Mouse (Mus musculus) intestine, embryonic 14.5 days (tissue): Measurements from ENCODE around the gene Stac. TPM values are rescaled to one million over a fixed set of nuclear protein-coding genes. Genes with fewer than 3 reads are reported as not detected.

Source experiments
- ATAC-seq: fragments of 200-750 bp; cut with Nextera tagmentation; replicated peaks from 2 replicates; pipeline ENCODE4 v1.8.0; 2017; ENCODE audit warnings: low read depth, moderate number of reproducible peaks, moderate TSS enrichment, moderate library complexity; ENCODE audit not compliant: low FRiP score, low TSS enrichment
- DNase-seq: peaks from one replicate; pipeline ENCODE4 v3.0.0-alpha.2; 2018; ENCODE audit warnings: low spot score
- H3K27ac ChIP-seq: fragments of 300-500 bp; sonication (generic); 2 replicates; pipeline ENCODE4 v1.5.1; 2014; ENCODE audit warnings: low read depth, mild to moderate bottlenecking, control low read depth
- H3K27me3 ChIP-seq: fragments of 300-500 bp; sonication (generic); replicated peaks from 2 replicates; pipeline ENCODE4 v1.6.1; 2014; ENCODE audit warnings: low read length, control low read depth; ENCODE audit not compliant: control insufficient read depth, insufficient read depth
- H3K36me3 ChIP-seq: fragments of 300-500 bp; sonication (generic); 2 replicates; pipeline ENCODE4 v1.6.1; 2014; ENCODE audit warnings: low read length, control low read depth; ENCODE audit not compliant: control insufficient read depth, insufficient read depth
- H3K4me1 ChIP-seq: fragments of 300-500 bp; sonication (generic); replicated peaks from 2 replicates; pipeline ENCODE4 v1.6.1; 2014; ENCODE audit warnings: low read length, control low read depth, mixed read lengths; ENCODE audit not compliant: control insufficient read depth, insufficient read depth
- H3K4me2 ChIP-seq: fragments of 300-500 bp; sonication (generic); 2 replicates; pipeline ENCODE4 v1.6.1; 2014; ENCODE audit warnings: low read length
- H3K4me3 ChIP-seq: fragments of 300-500 bp; sonication (generic); 2 replicates; pipeline ENCODE4 v1.5.1; 2014; ENCODE audit warnings: low read depth, low read length, control low read depth, mixed read lengths
- H3K9ac ChIP-seq: fragments of 300-500 bp; sonication (generic); 2 replicates; pipeline ENCODE4 v1.6.1; 2014; ENCODE audit warnings: mild to moderate bottlenecking, low read length
- H3K9me3 ChIP-seq: fragments of 300-500 bp; sonication (generic); 2 replicates; pipeline ENCODE4 v1.6.1; 2016; ENCODE audit warnings: low read length, control low read depth; ENCODE audit not compliant: control insufficient read depth
- WGBS: fragments of 180-500 bp; shearing (Covaris S2); extraction: QIAGEN DNeasy Blood & Tissue Kit; methylation state at CpG from one replicate; pipeline ENCODE4 v1.1.7; 2014; 5-methylcytosine and 5-hydroxymethylcytosine counted together
- polyA plus RNA-seq: library from polyadenylated mRNA; unstranded; fragments of >200 nt; fragmentation: Nextera tagmentation; extraction: Ambion mirVana; gene quantifications from 2 replicates; pipeline ENCODE4 v1.2.1, GENCODE M21; 2014

Gene Stac
- polyA plus RNA-seq, 1 experiment from 2014 or later = 2.7 TPM

- Histone ChIP-seq H3K36me3 (no peaks in the 10 kb centered on the region), H3K9ac (no peak overlapping the region), H3K27me3 (no peaks in the 10 kb centered on the region), H3K4me1 (no peaks in the 10 kb centered on the region), H3K4me2 (no peak overlapping the region), H3K27ac (no peak overlapping the region), H3K4me3 (no peak overlapping the region), H3K9me3 (no peaks in the 10 kb centered on the region)
- DNase-seq = no peak
- ATAC-seq = no peak
- 50% methylated on average over 2 of the region's 2 CpGs for WGBS
Measured at GRCm38 (mm10) chr9:111700101-111700500, 10.0 kb upstream of the Stac start.

GRCm38 (mm10) chr9:111690484-111690855, 322 bp upstream of the Stac start:
- WGBS = 11% methylated on average over 6 of the region's 6 CpGs
- no peak for ATAC-seq
- DNase-seq = no peak
- Histone ChIP-seq H3K9ac (peak overlapping the region; percentile 38), H3K27ac (no peak overlapping the region), H3K4me3 (peak overlapping the region; percentile 50), H3K4me2 (peak overlapping the region; percentile 91), H3K4me1 (0 out of 2 replicates have a peak, but pooled peaks cover 5% of the 10 kb centered on the region), H3K36me3 (no peaks in the 10 kb centered on the region), H3K9me3 (no peaks in the 10 kb centered on the region), H3K27me3 (peaks cover 31% of the 10 kb centered on the region)

- H3K9ac ChIP-seq = no peak overlapping the region
- H3K4me3 ChIP-seq = no peak overlapping the region
- H3K27me3 ChIP-seq = peaks cover 31% of the 10 kb centered on the region
- WGBS = 77% methylated on average over 11 of the region's 11 CpGs
- H3K9me3 ChIP-seq = no peaks in the 10 kb centered on the region
- DNase-seq (no peak), ATAC-seq (no peak)
- 0 out of 2 replicates have a peak, but pooled peaks cover 5% of the 10 kb centered on the region for H3K4me1 ChIP-seq
- H3K36me3 ChIP-seq = no peaks in the 10 kb centered on the region
- no peak overlapping the region for H3K4me2 ChIP-seq
- no peak overlapping the region for H3K27ac ChIP-seq
Measured at GRCm38 (mm10) chr9:111689146-111689545, 1.0 kb downstream of the Stac start.

- Histone ChIP-seq H3K4me3 (no peak overlapping the region), H3K27me3 (peaks cover 10% of the 10 kb centered on the region), H3K9ac (no peak overlapping the region), H3K4me1 (no peaks in the 10 kb centered on the region), H3K4me2 (no peak overlapping the region), H3K9me3 (no peaks in the 10 kb centered on the region), H3K27ac (no peak overlapping the region), H3K36me3 (no peaks in the 10 kb centered on the region)
- DNase-seq = no peak
- no peak for ATAC-seq
- 66% methylated on average over 2 of the region's 2 CpGs for WGBS
Measured at GRCm38 (mm10) chr9:111684170-111684569, 6.0 kb downstream of the Stac start.

- Histone ChIP-seq H3K4me2 (no peak overlapping the region), H3K27ac (no peak overlapping the region), H3K27me3 (no peaks in the 10 kb centered on the region), H3K36me3 (no peaks in the 10 kb centered on the region), H3K9ac (no peak overlapping the region), H3K4me1 (no peaks in the 10 kb centered on the region), H3K4me3 (no peak overlapping the region), H3K9me3 (no peaks in the 10 kb centered on the region)
- ATAC-seq (no peak), DNase-seq (no peak)
- 15% methylated on average over 2 of the region's 2 CpGs for WGBS
Measured at GRCm38 (mm10) chr9:111679516-111679915, 10.6 kb downstream of the Stac start.

- DNase-seq (no peak), ATAC-seq (no peak)
- no peaks in the 10 kb centered on the region for H3K27me3 ChIP-seq
- no peak overlapping the region for H3K4me2 ChIP-seq
- H3K9me3 ChIP-seq = no peaks in the 10 kb centered on the region
- H3K4me1 ChIP-seq = no peaks in the 10 kb centered on the region
- 84% methylated on average over 6 of the region's 6 CpGs for WGBS
- no peak overlapping the region for H3K9ac ChIP-seq
- H3K4me3 ChIP-seq = no peak overlapping the region
- H3K27ac ChIP-seq = no peak overlapping the region
- no peaks in the 10 kb centered on the region for H3K36me3 ChIP-seq
Measured at GRCm38 (mm10) chr9:111669816-111670215, 20.3 kb downstream of the Stac start.

- H3K36me3 ChIP-seq = no peaks in the 10 kb centered on the region
- H3K4me2 ChIP-seq = no peak overlapping the region
- ATAC-seq (no peak), DNase-seq (no peak)
- H3K4me1 ChIP-seq = no peaks in the 10 kb centered on the region
- H3K9me3 ChIP-seq = no peaks in the 10 kb centered on the region
- no peak overlapping the region for H3K9ac ChIP-seq
- WGBS = 88% methylated on average over 4 of the region's 4 CpGs
- no peak overlapping the region for H3K27ac ChIP-seq
- H3K27me3 ChIP-seq = no peaks in the 10 kb centered on the region
- no peak overlapping the region for H3K4me3 ChIP-seq
Measured at GRCm38 (mm10) chr9:111655066-111655465, 35.1 kb downstream of the Stac start.

GRCm38 (mm10) chr9:111644228-111644627, 45.9 kb downstream of the Stac start:
- Histone ChIP-seq H3K4me3 (no peak overlapping the region), H3K4me2 (no peak overlapping the region), H3K9ac (no peak overlapping the region), H3K36me3 (no peaks in the 10 kb centered on the region), H3K27me3 (no peaks in the 10 kb centered on the region), H3K9me3 (no peaks in the 10 kb centered on the region), H3K27ac (no peak overlapping the region), H3K4me1 (no peaks in the 10 kb centered on the region)
- no peak for DNase-seq
- 77% methylated on average over 4 of the region's 4 CpGs for WGBS
- ATAC-seq = no peak

GRCm38 (mm10) chr9:111643369-111643768, 46.8 kb downstream of the Stac start:
- DNase-seq (no peak), ATAC-seq (no peak)
- Histone ChIP-seq H3K9ac (no peak overlapping the region), H3K4me2 (no peak overlapping the region), H3K4me3 (no peak overlapping the region), H3K27me3 (no peaks in the 10 kb centered on the region), H3K36me3 (no peaks in the 10 kb centered on the region), H3K9me3 (no peaks in the 10 kb centered on the region), H3K27ac (no peak overlapping the region), H3K4me1 (no peaks in the 10 kb centered on the region)
- WGBS = 50% methylated on average over 5 of the region's 5 CpGs
